Mouse (Mus musculus) frontal cortex, adult 2 months (tissue): ENCODE results near the gene Pax9. TPM values are rescaled to one million over a fixed set of nuclear protein-coding genes. Genes with fewer than 3 reads are reported as not detected.

Source experiments
- DNase-seq, 2 experiments: peaks; one replicate each; pipeline ENCODE4 v3.0.0; 2022; ENCODE audit warnings: low spot score in 1 of 2; ENCODE audit errors: extremely low spot score in 1 of 2
- polyA plus RNA-seq: library from polyadenylated mRNA; depleted of rRNA; stranded (reverse); fragments of >200 nt; gene quantifications from 2 replicates; pipeline ENCODE4 v1.2.3, GENCODE M21; 2012; rRNA removed

Pax9 gene
- polyA plus RNA-seq, 1 experiment, result not detected

GRCm38 (mm10) chr12:56697011-56697740 lies 5.6 kb downstream of the Pax9 start:
- no peak for DNase-seq

DNA sequence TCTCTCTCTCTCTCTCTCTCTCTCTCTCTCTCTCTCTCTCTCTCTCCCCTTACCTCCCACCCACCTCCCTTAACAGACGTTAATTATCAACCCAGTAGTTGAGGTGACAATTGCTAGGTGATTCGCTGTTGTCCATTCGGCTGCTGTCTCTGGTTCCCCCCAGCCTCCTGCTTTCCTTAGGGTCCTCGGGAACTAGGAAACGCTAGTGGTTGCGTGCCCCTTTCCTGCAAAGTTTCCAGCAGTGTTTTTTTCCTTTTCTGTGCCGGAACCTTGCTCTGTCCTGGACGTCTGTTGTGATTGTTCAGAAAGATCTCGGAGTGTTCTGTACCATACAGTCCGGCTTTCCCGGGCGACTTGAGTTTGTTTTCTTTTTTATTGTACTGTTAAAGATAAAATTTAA lies 6.2 kb downstream of the Pax9 start:
- no peak for DNase-seq

- DNase-seq, result no peak
Observed at GRCm38 (mm10) chr12:56698191-56698980, 6.8 kb downstream of the Pax9 start.

- DNase-seq, result no peak
Observed at GRCm38 (mm10) chr12:56699351-56699750, 7.8 kb downstream of the Pax9 start.

GRCm38 (mm10) chr12:56699915-56700900 lies 8.6 kb downstream of the Pax9 start:
- DNase-seq, result no peak

GRCm38 (mm10) chr12:56701004-56701403 lies 9.4 kb downstream of the Pax9 start:
- no peak for DNase-seq

GRCm38 (mm10) chr12:56717971-56718706 lies 26.6 kb downstream of the Pax9 start:
- no peak for DNase-seq

DNA sequence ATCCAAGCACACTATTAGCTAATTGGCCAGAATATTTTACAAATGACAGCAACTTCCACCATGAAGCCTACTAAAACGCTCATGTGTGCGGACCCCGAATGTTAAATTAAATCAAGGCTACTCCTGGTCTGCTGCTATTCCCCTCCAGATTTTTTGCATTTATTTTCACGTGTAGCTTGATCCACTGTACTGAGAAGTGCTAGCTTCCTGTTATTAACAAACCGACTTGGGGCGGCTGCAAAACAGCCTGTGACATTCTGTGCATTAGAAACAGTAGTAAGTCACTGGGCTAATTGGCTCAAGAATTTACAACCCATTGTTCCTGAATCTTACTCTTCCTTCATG lies 27.1 kb downstream of the Pax9 start:
- no peak for DNase-seq

DNA sequence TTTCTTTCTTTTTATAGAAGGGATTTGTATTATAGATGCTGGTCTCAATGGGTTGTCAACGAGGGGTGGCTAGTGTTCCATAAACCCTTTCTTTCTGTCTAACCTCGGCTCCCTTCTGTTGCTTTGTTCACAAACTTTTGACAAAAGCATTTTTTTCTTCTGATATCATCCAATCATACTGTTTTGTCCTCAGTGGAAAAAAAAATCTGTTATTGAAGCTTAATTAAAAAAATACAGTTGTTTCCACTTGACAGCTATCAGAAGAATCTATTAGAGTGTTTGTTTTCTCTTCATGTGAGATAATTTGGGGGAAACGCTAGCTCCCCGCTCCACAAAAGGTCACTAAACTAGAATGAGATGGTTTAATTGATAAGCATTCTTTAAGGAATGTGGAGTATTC lies 36.1 kb downstream of the Pax9 start:
- no peak for DNase-seq

DNA sequence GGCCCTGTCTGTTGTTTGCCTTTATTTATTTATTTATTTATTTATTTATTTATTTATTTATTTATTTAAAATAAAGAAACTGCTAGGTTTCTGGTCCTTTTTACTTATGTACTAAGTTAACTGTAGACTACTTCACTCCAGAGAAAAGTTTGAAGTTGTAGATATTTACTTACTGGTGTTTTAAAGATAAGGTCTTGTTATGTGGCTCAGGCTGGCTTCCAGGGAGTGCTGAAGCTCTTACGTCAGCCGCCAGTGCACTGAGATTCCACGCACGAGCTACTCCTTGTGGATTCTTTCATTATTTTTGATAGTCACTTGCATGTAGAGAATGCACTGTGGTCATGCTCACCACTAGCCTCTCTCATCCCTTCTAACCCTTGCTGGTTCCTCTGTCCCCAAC lies 45.5 kb downstream of the Pax9 start:
- no peak for DNase-seq

Other genes with a start within 250 kb of the Pax9 start
- 0.18 and 0.36 TPM in 2 replicates for gene Nkx2-1, start 154.9 kb upstream of the Pax9 start, polyA plus RNA-seq
- gene Nkx2-9, start 78.5 kb upstream of the Pax9 start, polyA plus RNA-seq, result 0.48 and 0.56 TPM in 2 replicates